Mouse (Mus musculus): ENCODE data around the gene Ap3d1. TPM values are rescaled to one million over a fixed set of nuclear protein-coding genes. Genes with fewer than 3 reads are reported as not detected.

Ap3d1 gene
- total RNA-seq, 4 experiments from 2014 or later = 41.2 to 44.5 (median 43.4) TPM

- DNase-seq (ENCODE audit: low spot score) = no peak
These were observed 57.9 kb downstream of the Ap3d1 start for GRCm38 (mm10) chr10:80684214-80684613.

- no peak for DNase-seq (ENCODE audit: low spot score)
These were observed 58.4 kb downstream of the Ap3d1 start for GRCm38 (mm10) chr10:80683647-80684046.

GRCm38 (mm10) chr10:80682003-80682402 lies 60.1 kb downstream of the Ap3d1 start:
- no peak for DNase-seq (ENCODE audit: low spot score)

- DNase-seq (ENCODE audit: low spot score) = no peak
These were observed 61.8 kb downstream of the Ap3d1 start for GRCm38 (mm10) chr10:80680260-80680696.

- no peak for DNase-seq (ENCODE audit: low spot score)
These were observed 62.4 kb downstream of the Ap3d1 start for GRCm38 (mm10) chr10:80679556-80680259.

GRCm38 (mm10) chr10:80678601-80679377 lies 63.3 kb downstream of the Ap3d1 start:
- DNase-seq (ENCODE audit: low spot score) = no peak

GRCm38 (mm10) chr10:80677942-80678436 lies 64.1 kb downstream of the Ap3d1 start, which contains the start of gene Mknk2:
TSS of gene Mknk2 (minus strand) at chr10:80678112.
- peak; percentile 95 for DNase-seq (ENCODE audit: low spot score)

GRCm38 (mm10) chr10:80677128-80677875 lies 64.8 kb downstream of the Ap3d1 start:
- DNase-seq (ENCODE audit: low spot score) = no peak

- DNase-seq (ENCODE audit: low spot score) = peak; percentile 99
These were observed 65.7 kb downstream of the Ap3d1 start for GRCm38 (mm10) chr10:80676198-80676928.

- DNase-seq (ENCODE audit: low spot score) = no peak
These were observed 66.5 kb downstream of the Ap3d1 start for GRCm38 (mm10) chr10:80675405-80676197.

GRCm38 (mm10) chr10:80674851-80675404 lies 67.1 kb downstream of the Ap3d1 start:
- no peak for DNase-seq (ENCODE audit: low spot score)

GRCm38 (mm10) chr10:80674161-80674711 lies 67.8 kb downstream of the Ap3d1 start:
- DNase-seq (ENCODE audit: low spot score) = peak; percentile 75

GRCm38 (mm10) chr10:80673690-80674089 lies 68.4 kb downstream of the Ap3d1 start:
- DNase-seq (ENCODE audit: low spot score) = no peak

GRCm38 (mm10) chr10:80671936-80672690 lies 70.0 kb downstream of the Ap3d1 start:
- DNase-seq (ENCODE audit: low spot score) = peak; percentile 60

GRCm38 (mm10) chr10:80671251-80671650 lies 70.8 kb downstream of the Ap3d1 start:
- DNase-seq (ENCODE audit: low spot score) = no peak

- no peak for DNase-seq (ENCODE audit: low spot score)
These were observed 71.5 kb downstream of the Ap3d1 start for GRCm38 (mm10) chr10:80670531-80670930.

GRCm38 (mm10) chr10:80669737-80670485 lies 72.2 kb downstream of the Ap3d1 start:
- DNase-seq (ENCODE audit: low spot score) = peak; percentile 61

- DNase-seq (ENCODE audit: low spot score) = no peak
These were observed 73.0 kb downstream of the Ap3d1 start for GRCm38 (mm10) chr10:80669018-80669417.

Measured in heart, adult 8-10 months (tissue).